ENCODE assay signal across 8 mouse cellular contexts in genomic region chr3:132087011-132087486, GRCm38 (mm10). TPM values are rescaled to one million over a fixed set of nuclear protein-coding genes. Genes with fewer than 3 reads are reported as not detected.
DNase-seq lines count a peak whose midpoint lies in the region; ATAC-seq and TF ChIP-seq lines count a peak whose summit lies in the region.

No protein-coding gene starts in this region.

- peak overlapping the region; percentile 59 for H3K4me3 ChIP-seq in embryonic fibroblast, embryonic 13.5 days (ENCODE audit: insufficient read depth, low read length)
- peak overlapping the region; percentile 46 for H3K4me3 ChIP-seq in hindbrain, embryonic 12.5 days
- H3K4me3 ChIP-seq in midbrain, embryonic 10.5 days, result peak overlapping the region; percentile 65
- peak overlapping the region; percentile 45 for H3K4me3 ChIP-seq in stomach, embryonic 16.5 days (replicated peaks; ENCODE audit: low read length)

- H3K4me1 ChIP-seq in embryonic fibroblast, embryonic 13.5 days (ENCODE audit: control insufficient read depth, insufficient read depth, low read length), result no peaks in the 10 kb centered on the region
- H3K4me1 ChIP-seq in hindbrain, embryonic 12.5 days, result peaks cover 34% of the 10 kb centered on the region
- peaks cover 42% of the 10 kb centered on the region for H3K4me1 ChIP-seq in midbrain, embryonic 10.5 days
- 0 out of 2 replicates have a peak, but pooled peaks cover 16% of the 10 kb centered on the region for H3K4me1 ChIP-seq in stomach, embryonic 16.5 days (ENCODE audit: control insufficient read depth, insufficient read depth, low read length)

- peak overlapping the region; percentile 1; the same call in 1 of the 2 replicates for H3K27ac ChIP-seq in embryonic fibroblast, embryonic 13.5 days (ENCODE audit: insufficient read depth, low read length)
- H3K27ac ChIP-seq in hindbrain, embryonic 12.5 days, result no peak overlapping the region
- H3K27ac ChIP-seq in midbrain, embryonic 10.5 days (replicated peaks), result peak overlapping the region; percentile 68
- H3K27ac ChIP-seq in stomach, embryonic 16.5 days (ENCODE audit: low read length), result no peak overlapping the region

- no peak for TF ChIP-seq POLR2A in embryonic fibroblast, embryonic 13.5 days (IDR thresholded peaks at IDR 0.05; ENCODE audit: low read depth, low read length)

- peak overlapping the region; percentile 95 for H3K4me2 ChIP-seq in hindbrain, embryonic 12.5 days (replicated peaks)
- H3K4me2 ChIP-seq in stomach, embryonic 16.5 days (ENCODE audit: low read depth, low read length), result peak overlapping the region; percentile 61

- peak; percentile 88 for ATAC-seq in hindbrain, embryonic 12.5 days (ENCODE audit: low FRiP score)
- peak; percentile 66; the same call in 1 of the 2 replicates for ATAC-seq in stomach, embryonic 16.5 days (ENCODE audit: insufficient read depth, low FRiP score)

- peaks cover 37% of the 10 kb centered on the region for H3K27me3 ChIP-seq in hindbrain, embryonic 12.5 days
- peaks cover 42% of the 10 kb centered on the region for H3K27me3 ChIP-seq in midbrain, embryonic 10.5 days (ENCODE audit: low read depth, poor library complexity, severe bottlenecking)
- H3K27me3 ChIP-seq in stomach, embryonic 16.5 days (ENCODE audit: control insufficient read depth, insufficient read depth, low read length), result peaks cover 12% of the 10 kb centered on the region

- H3K36me3 ChIP-seq in hindbrain, embryonic 12.5 days, result no peaks in the 10 kb centered on the region
- no peaks in the 10 kb centered on the region for H3K36me3 ChIP-seq in midbrain, embryonic 10.5 days
- no peaks in the 10 kb centered on the region for H3K36me3 ChIP-seq in stomach, embryonic 16.5 days (ENCODE audit: control insufficient read depth, insufficient read depth, low read length)

- peak; percentile 28 for DNase-seq in gastrocnemius, postnatal 10 days
- DNase-seq in gastrocnemius, adult 18-20 months (ENCODE audit: low spot score), result no peak
- DNase-seq in left cerebral cortex, adult 18-20 months (ENCODE audit: low spot score in 2 of 2), result peak; percentile 37 to 60
- peak; percentile 69 for DNase-seq in midbrain, embryonic 10.5 days (ENCODE audit: low spot score)
- DNase-seq in urinary bladder, postnatal 10 days (ENCODE audit: low spot score), result no peak

- TF ChIP-seq CTCF in embryonic fibroblast, embryonic 13.5 days (IDR thresholded peaks at IDR 0.05; ENCODE audit: borderline replicate concordance, insufficient read depth, low read length), result peak; percentile 35; the same call in 1 of the 2 replicates

- under 1% methylated on average over 21 of the region's 21 CpGs for WGBS in hindbrain, embryonic 12.5 days
- under 1% methylated on average over 21 of the region's 21 CpGs for WGBS in midbrain, embryonic 10.5 days
- WGBS in stomach, embryonic 16.5 days, result 2% methylated on average over 21 of the region's 21 CpGs

- H3K9me3 ChIP-seq in hindbrain, embryonic 12.5 days (replicated peaks), result no peaks in the 10 kb centered on the region
- no peaks in the 10 kb centered on the region for H3K9me3 ChIP-seq in midbrain, embryonic 10.5 days (replicated peaks)
- no peaks in the 10 kb centered on the region for H3K9me3 ChIP-seq in stomach, embryonic 16.5 days (replicated peaks; ENCODE audit: control insufficient read depth, low read length)

- peak overlapping the region; percentile 64 for H3K9ac ChIP-seq in hindbrain, embryonic 12.5 days
- peak overlapping the region; percentile 1 for H3K9ac ChIP-seq in stomach, embryonic 16.5 days (ENCODE audit: low read length)

RNA-seq across cellular contexts. Expression of gene Dkk2, which starts 2.0 kb away (rescaled TPM):
- total RNA-seq in gastrocnemius, postnatal 10 days (2021), result 10 to 100 TPM; 12.2 to 12.3 TPM
- total RNA-seq in gastrocnemius, adult 18-20 months (2021), result 1 to 10 TPM; 3.6 to 8.3 TPM
- 22.1 and 23.2 TPM in 2 replicates for polyA plus RNA-seq in embryonic fibroblast, embryonic 13.5 days (2011; ENCODE audit: insufficient read length, low read depth, missing spikeins)
- polyA plus RNA-seq in hindbrain, embryonic 12.5 days (2016; fragmentation: Nextera tagmentation; extraction: Ambion mirVana), result 11.3 and 16.6 TPM in 2 replicates
- total RNA-seq in left cerebral cortex, adult 18-20 months (2021), result under 1 TPM; 0.40 to 0.77 TPM
- polyA plus RNA-seq in midbrain, embryonic 10.5 days (2016; fragmentation: Nextera tagmentation; extraction: Ambion mirVana), result 12.6 and 18.2 TPM in 2 replicates
- polyA plus RNA-seq in stomach, embryonic 16.5 days (2015; fragmentation: Nextera tagmentation; extraction: Ambion mirVana), result 10.0 TPM in 2 replicates

Comparison
In these comparisons a context has a peak if more than half of its experiments do, and no peak if none do; other contexts are left out.
1. DNase-seq: peak in gastrocnemius, postnatal 10 days (single experiment), left cerebral cortex, adult 18-20 months (2 of 2) and midbrain, embryonic 10.5 days (single experiment); none in gastrocnemius, adult 18-20 months (single experiment) and urinary bladder, postnatal 10 days (single experiment).
2. H3K27ac ChIP-seq: peak in embryonic fibroblast, embryonic 13.5 days (single experiment) and midbrain, embryonic 10.5 days (single experiment); none in hindbrain, embryonic 12.5 days (single experiment) and stomach, embryonic 16.5 days (single experiment).
3. Peak in every context shown above with its lines, with median percentiles within 50 percentile points of each other: H3K4me3 ChIP-seq.